Mouse (Mus musculus) urinary bladder, postnatal 0 days (tissue): Measurements from ENCODE around the gene Mcpt9. TPM values are rescaled to one million over a fixed set of nuclear protein-coding genes. Genes with fewer than 3 reads are reported as not detected.

Source experiments
- polyA plus RNA-seq: library from polyadenylated mRNA; unstranded; fragments of >200 nt; fragmentation: Nextera tagmentation; extraction: Ambion mirVana; gene quantifications from 2 replicates; pipeline ENCODE4 v1.2.1, GENCODE M21; 2015

Mcpt9 gene
- polyA plus RNA-seq, result not detected in 2 replicates

DNA sequence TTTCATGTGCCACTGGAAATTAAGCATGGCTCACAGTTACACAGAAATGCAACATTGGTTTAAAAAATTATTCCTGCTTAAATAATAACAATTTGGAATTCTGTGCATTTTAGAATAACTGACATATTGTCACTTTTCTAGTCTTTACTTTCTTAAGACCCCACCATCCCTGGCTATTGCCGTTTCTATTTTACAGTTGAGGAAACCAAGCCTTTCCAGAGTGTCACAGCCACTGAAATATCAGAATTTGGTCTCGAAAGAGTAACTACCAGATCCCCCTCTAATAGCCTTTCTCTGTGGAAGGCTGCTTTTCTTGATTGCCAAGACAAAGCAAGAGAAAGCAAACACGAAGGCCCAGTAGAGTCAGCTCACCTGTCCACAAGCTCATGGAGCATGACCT lies at the start of gene Mcpt9:
Gene Mcpt9 (minus strand): TSS at position 101 of the 400 bp plus-strand sequence.

DNA sequence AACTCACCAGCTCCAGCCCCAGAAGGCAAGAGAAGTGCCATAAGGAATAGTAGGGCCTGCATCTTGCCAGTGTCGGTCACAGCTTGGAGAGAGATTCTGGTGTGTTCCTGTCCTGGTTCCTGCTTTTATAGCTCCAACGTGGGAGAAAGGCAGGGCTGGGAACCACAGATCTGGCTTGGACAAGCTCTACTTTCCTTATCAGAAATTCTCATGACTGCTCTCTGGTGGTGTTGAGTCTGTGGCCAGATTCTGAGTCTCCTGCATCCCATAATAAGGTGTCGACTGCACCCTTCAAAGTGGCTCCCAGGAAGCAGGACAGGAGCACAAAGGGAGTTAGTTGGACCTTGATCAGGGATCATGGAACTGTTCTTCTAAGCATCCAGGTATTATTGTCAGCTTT lies 31.9 kb upstream of the Mcpt9 start, which contains the start of gene Mcpt4:
Gene Mcpt4 (minus strand): TSS at position 101 of the 400 bp plus-strand sequence.

DNA sequence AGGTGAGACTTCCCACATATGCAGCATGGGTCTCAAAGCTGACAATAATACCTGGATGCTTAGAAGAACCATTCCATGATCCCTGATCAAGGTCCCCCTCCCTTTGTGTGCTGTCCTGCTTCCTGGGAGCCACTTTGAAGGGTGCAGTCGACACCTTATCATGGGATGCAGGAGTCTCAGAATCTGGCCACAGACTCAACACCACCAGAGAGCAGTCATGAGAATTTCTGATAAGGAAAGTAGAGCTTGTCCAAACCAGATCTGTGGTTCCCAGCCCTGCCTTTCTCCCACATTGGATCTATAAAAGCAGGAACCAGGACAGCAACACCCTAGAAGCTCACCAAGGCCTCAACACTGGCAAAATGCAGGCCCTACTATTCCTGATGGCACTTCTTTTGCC lies 11.5 kb upstream of the Mcpt9 start, which contains the start of gene Mcpt2:
Gene Mcpt2 (plus strand): TSS at position 250 of the 400 bp plus-strand sequence.

DNA sequence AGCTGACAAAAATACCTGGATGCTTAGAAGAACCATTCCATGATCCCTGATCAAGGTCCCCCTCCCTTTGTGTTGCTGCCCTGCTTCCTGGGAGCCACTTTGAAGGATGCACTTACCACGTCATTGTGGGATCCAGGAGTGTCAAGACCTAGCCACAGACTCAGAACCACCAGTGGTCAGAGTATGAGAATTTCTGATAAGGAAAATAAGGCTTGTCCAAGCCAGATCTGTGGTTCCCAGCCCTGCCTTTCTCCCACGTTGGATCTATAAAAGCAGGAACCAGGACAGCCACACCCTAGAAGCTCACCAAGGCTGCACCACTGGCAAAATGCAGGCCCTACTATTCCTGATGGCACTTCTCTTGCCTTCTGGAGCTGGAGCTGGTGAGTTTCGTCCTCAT lies 12.6 kb downstream of the Mcpt9 start, which contains the start of gene Mcpt1:
Gene Mcpt1 (plus strand): TSS at position 301 of the 400 bp plus-strand sequence.

Other genes with a start within 250 kb of the Mcpt9 start
- 2.3 and 2.7 TPM in 2 replicates for gene Adcy4, start 246.4 kb downstream of the Mcpt9 start, polyA plus RNA-seq
- 19.1 and 19.2 TPM in 2 replicates for gene Ripk3, start 241.6 kb downstream of the Mcpt9 start, polyA plus RNA-seq
- 22.3 and 22.5 TPM in 2 replicates for gene Nfatc4, start 207.4 kb downstream of the Mcpt9 start, polyA plus RNA-seq
- gene Nynrin, start 176.5 kb downstream of the Mcpt9 start, polyA plus RNA-seq, result 6.4 and 7.6 TPM in 2 replicates
- gene Cbln3, start 146.1 kb downstream of the Mcpt9 start, polyA plus RNA-seq, result 0.18 and 0.21 TPM in 2 replicates
- gene Khnyn, start 145.5 kb downstream of the Mcpt9 start, polyA plus RNA-seq, result 8.4 and 9.2 TPM in 2 replicates
- gene Sdr39u1, start 130.2 kb downstream of the Mcpt9 start, polyA plus RNA-seq, result 43.8 and 50.4 TPM in 2 replicates
- 35.6 and 71.0 TPM in 2 replicates for gene Cma1, start 85.8 kb downstream of the Mcpt9 start, polyA plus RNA-seq
- gene Cma2, start 79.5 kb downstream of the Mcpt9 start, polyA plus RNA-seq, result 0.19 and 0.20 TPM in 2 replicates
- not detected in 2 replicates for gene Mcpt1, start 12.5 kb downstream of the Mcpt9 start, polyA plus RNA-seq
- gene Mcpt2, start 11.5 kb upstream of the Mcpt9 start, polyA plus RNA-seq, result 0.25 TPM in 1 of 2 replicates, not detected in the other
- gene Mcpt4, start 31.8 kb upstream of the Mcpt9 start, polyA plus RNA-seq, result 1.1 and 2.1 TPM in 2 replicates
- 0.16 TPM in 1 of 2 replicates, not detected in the other for gene Mcpt8, start 54.8 kb upstream of the Mcpt9 start, polyA plus RNA-seq
- gene Ctsg, start 72.1 kb upstream of the Mcpt9 start, polyA plus RNA-seq, result 0.17 and 0.27 TPM in 2 replicates
- not detected in 2 replicates for gene Gzme, start 90.1 kb upstream of the Mcpt9 start, polyA plus RNA-seq
- not detected in 2 replicates for gene Gzmd, start 102.1 kb upstream of the Mcpt9 start, polyA plus RNA-seq
- not detected in 2 replicates for gene Gzmg, start 129.1 kb upstream of the Mcpt9 start, polyA plus RNA-seq
- not detected in 2 replicates for gene Gzmn, start 144.1 kb upstream of the Mcpt9 start, polyA plus RNA-seq
- gene Gzmf, start 180.9 kb upstream of the Mcpt9 start, polyA plus RNA-seq, result not detected in 2 replicates
- not detected in 2 replicates for gene Gzmc, start 204.2 kb upstream of the Mcpt9 start, polyA plus RNA-seq
- gene Gzmb, start 231.8 kb upstream of the Mcpt9 start, polyA plus RNA-seq, result 0.08 TPM in 1 of 2 replicates, not detected in the other